Mouse (Mus musculus): Measurements from ENCODE around the gene Eea1.
"Not testable (repeated sequence)": the region's sequence is repeated elsewhere in the genome, so short reads cannot be mapped to it uniquely, and the experiment has no call there.

Eea1 gene

DNA sequence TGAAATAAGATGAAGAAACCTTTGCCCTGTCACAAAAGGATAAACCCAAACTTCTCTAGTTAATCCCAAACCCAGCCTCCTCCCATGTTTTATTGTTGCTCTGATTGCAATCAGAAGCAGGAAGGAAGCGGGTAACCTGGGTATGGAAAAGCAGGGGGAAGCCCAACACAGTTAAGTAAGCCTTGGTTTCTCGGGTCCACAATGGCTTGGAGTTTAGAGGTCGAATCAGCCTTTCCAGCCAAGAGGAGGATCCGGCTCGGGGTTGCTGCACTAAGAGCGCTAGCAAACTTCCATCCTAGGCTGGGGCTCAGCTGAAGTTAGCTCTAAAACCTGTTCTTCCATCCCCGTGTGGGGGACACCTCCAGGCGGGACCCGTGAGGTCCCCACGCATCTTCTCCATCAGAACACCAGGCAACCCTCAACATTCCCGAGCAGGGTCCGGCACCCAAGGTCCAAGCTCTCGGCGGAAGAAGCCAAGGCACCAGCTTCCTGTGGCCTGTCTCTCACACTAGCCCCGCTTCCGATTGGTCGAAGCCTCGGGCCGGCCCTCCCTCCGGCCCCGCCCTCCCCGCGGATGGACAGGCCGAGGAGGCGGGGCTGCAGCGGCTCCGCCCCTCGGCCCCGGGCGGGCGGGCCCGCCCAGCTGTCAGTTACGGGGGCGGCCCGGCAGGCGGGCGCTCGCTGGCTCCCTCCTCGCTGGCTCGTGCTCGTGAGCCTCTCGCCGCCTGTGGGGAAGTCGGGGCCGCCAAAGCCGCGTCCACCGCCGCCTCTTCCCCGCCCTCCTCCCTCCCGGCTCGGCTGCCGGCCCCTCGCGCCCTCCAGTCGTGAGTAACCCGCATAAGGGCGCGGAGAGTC lies at the start of gene Eea1:
TSS of gene Eea1 (plus strand) at position 605 of the 855 bp plus-strand sequence.
- DNase-seq (ENCODE audit: extremely low spot score) = peak; percentile 92

DNA sequence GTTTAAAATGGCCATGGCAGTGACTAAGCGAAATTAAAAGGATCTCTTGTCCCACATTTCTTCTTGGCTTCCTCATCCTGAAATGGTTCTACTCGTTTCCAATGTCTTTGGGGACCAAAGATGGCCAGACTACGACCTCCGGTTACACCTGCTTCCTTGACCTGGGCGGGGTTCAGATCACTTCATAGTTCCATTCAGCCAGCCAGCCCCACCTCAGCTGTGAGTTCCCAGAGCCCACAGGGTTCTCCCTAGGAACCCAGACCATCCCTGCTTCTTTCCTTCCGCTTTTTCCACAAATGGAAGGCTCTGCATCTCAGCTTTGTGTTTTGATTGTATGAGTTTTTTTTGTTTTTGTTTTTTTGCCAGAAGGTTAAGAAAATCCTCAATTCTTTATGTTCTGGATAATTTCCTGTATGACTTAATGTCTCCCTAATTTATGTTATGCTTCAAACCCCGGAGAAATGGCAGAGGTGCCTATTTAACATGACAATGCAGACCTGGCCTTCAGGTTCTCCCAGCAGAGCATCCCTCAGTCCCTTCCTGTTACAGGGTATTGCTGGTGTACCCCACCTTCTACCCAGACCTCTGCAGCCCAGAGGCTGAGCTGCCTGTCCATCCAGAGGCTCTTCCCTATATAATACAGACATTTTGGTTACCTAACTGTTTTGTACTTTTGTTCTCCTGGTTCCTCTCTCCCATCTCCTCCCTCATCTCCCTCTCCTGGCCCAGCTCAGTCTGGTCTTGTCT lies 49.1 kb upstream of the Eea1 start:
- DNase-seq (ENCODE audit: extremely low spot score) = no peak

DNA sequence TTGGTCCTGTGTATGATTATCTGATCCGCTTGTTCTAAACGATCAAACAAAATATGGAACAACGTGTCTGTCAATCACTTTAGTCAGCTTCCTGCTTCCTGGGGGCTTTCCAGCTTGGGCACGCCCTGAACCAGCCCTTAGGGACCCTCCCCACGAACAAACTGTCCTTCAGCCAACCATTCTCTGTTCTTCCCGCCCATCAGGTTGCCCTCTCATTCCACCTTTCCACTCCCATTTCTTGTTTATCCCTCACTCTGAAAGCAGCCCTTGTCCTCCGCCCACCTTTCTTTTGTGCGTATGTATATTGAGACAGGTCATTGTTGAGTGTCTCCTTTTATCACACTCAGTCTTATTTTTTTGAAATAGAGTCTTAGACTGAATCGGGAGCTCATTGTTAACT lies 48.3 kb upstream of the Eea1 start:
- no peak for DNase-seq (ENCODE audit: extremely low spot score)

DNA sequence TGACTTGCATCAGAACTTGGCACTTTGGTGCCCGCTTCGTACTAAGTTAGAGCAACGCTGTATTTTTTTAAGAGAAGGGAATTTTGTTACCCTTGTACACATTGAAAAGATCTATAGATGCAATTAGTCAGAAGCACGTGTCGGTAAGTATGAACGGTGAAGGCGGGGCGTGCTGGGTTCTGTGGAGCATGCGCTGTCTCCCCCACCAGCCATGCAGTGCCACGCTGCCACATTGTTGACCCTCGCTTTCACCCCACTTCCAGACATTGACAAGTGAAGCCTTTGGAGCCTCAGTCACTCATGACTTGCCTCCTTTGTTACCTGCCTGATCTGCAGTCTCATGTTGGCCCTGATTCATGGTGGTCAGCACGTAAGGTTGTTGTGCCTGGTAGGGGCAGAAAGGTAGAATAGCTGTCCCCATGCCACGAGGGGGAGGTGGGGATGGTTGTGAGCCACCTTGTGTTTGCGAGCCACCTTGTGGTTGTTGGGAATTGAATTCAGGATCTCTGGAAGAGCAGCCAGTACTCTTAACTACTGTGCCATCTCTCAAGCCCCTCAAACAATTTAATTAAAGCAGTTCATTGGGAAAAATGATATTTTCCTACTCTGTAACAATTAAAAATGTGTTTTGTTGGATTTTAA lies 47.0 kb upstream of the Eea1 start:
- DNase-seq (ENCODE audit: extremely low spot score) = no peak

GRCm38 (mm10) chr10:95894036-95894855 lies 46.2 kb upstream of the Eea1 start:
- no peak for DNase-seq (ENCODE audit: extremely low spot score)

DNA sequence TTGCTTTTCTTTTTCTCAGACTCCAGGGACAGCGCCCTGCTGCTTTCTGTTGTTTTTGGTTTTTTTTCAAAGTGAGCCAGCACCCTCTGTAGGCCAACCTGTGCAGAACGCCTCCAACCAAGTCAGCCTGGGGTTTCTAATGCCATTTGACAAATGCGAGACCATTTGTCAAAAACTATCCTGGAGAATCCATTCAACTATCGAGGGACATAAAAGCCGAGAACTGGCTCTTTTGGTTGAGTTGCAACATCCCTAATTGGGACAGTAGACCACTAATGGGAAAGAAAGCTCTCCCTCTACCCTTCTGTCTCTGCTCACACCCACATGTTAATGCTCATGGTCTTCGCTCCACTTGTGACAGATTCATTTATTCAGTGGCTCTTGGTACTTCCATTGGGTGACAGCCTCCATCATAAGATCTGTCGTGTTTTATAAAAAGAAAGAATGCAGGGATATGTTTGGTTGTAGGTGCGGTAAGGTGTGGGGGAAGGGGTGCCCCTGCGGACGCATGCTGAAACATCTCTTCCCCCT lies 45.5 kb upstream of the Eea1 start:
- DNase-seq (ENCODE audit: extremely low spot score) = peak; percentile 68

- peak; percentile 22 for DNase-seq (ENCODE audit: extremely low spot score)
Observed at GRCm38 (mm10) chr10:95898471-95899154, 41.8 kb upstream of the Eea1 start.

DNA sequence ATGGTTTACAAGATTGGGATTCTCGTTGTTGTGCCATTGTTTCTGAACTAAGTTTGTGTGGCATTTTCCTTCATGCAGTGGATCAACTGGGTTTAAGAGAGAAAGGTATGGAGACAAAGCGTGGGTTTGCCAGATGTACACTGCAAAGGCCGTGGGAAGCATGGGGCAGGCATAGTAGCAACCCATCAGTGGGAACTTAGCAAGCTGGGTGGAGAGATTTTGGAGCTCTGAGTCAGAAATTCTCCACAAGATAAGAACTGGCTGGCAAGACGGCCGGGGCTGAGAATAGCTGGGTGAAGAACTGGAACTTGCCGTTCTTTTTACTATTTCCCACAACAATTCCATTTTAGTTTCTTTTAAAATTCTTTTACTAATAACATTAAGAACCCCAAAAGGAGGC lies 35.8 kb upstream of the Eea1 start:
- DNase-seq (ENCODE audit: extremely low spot score) = no peak

DNA sequence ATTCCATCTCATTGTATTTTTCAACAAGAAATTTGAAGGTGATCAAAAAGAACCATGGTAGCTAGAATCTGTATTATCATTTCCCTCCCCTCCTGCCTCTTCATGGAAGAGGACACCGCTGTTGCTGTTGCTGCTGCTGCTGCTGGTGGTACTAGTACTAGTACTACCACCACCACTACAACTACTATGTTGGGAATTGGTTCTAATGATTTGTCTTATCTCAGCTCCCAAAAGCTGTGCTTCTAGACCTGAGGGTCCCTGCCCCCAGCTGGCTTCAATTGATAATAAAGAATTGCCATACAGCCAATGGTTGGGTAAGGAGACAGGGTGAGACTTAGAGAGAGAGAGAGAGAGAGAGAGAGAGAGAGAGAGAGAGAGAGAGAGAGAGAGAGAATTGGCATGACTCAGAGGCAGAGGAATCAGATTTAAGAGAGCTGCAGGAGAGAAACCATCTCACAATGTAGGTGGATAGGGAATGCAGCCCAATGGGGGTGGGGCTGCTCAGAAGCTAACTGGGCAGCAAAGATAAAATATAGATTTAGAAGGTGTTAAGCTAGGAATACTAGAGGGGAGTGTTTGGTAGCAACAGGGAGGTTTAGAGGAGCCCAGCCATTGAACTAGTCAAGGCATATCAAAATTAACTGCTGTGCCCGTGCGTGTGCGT lies 31.1 kb upstream of the Eea1 start:
- DNase-seq (ENCODE audit: extremely low spot score) = no peak

GRCm38 (mm10) chr10:95911016-95911415 lies 29.4 kb upstream of the Eea1 start:
- DNase-seq (ENCODE audit: extremely low spot score) = no peak

DNA sequence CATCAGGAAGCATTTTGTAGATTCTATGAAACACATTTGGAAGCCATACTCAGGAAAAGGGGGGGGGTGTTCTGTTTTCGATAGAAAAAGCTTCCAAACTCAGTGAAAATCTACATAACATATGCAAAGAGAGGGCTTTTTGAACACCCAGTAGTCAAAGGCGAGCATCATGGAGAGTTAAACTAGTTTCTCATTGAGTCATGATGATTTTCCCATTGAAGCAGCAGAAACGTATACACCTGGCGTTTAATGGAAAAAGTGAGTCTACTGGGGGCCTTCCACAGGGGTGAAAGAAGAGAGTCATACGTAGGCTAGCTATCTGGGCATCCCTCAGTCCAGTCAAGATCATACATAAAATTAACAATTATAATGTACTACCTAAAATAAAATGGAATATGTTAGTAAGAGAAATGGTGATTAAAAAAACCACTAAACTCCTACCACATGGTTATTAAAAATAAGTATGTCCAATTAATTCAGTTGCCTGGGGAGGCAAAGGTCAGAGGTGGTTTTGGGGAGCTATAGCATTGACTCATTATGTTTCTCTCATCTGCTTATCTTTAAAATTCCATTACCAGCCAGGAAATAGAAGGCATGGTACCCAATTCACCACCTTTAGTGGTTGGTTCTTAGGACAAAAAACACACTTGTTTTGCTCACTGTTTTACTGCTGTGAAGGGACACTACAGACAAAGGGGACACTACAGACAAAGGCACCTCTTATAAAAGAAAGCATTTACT lies 25.8 kb upstream of the Eea1 start:
- no peak for DNase-seq (ENCODE audit: extremely low spot score)

GRCm38 (mm10) chr10:95918716-95919115 lies 21.7 kb upstream of the Eea1 start:
- DNase-seq (ENCODE audit: extremely low spot score) = no peak

- no peak for DNase-seq (ENCODE audit: extremely low spot score)
Observed at GRCm38 (mm10) chr10:95923263-95924217, 16.9 kb upstream of the Eea1 start.

GRCm38 (mm10) chr10:95933631-95934030 lies 6.8 kb upstream of the Eea1 start:
- DNase-seq (ENCODE audit: extremely low spot score) = not testable (repeated sequence)

DNA sequence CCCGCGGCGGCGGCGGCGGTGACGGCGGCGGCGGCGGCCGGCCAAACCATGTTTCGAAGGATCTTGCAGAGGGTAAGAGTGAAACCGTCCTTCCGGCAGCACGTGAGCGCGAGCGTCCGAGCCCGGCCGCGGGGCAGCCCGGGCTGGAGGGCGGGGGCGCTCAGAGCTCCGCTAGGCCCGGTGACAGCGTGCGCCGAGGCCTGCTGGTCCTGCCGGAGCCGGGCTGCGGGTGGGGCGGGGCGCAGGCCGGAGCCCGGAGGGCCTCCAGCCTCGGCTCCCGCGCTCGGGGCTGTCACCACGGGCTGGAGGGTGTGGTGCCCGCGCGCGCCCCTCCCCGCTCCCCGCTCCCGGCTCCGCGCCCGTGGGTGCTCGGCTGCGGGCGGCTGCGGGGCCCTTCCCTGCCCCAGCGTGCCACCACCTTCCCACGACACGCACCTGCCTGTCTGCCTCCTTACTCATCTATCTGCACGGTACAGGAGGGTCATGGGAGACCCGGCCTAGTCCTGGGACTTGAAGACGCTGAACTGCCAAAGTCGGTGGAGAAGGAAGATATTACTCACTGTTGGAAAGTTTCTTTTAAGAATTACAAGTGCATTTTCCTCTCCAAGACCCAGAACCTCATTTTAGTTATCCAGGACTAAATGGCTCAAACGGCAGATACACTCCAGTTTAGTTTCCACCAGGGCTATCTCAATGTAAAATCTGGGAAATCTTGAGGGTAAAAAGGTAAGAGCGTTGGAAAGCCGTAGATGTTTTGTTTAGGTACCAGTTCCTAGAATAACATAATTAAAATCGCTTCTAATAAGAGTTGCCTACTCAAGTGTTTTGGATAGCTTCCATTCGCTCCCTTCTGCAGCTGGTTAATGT lies 684 bp downstream of the Eea1 start:
- peak; percentile 5 for DNase-seq (ENCODE audit: extremely low spot score)

DNA sequence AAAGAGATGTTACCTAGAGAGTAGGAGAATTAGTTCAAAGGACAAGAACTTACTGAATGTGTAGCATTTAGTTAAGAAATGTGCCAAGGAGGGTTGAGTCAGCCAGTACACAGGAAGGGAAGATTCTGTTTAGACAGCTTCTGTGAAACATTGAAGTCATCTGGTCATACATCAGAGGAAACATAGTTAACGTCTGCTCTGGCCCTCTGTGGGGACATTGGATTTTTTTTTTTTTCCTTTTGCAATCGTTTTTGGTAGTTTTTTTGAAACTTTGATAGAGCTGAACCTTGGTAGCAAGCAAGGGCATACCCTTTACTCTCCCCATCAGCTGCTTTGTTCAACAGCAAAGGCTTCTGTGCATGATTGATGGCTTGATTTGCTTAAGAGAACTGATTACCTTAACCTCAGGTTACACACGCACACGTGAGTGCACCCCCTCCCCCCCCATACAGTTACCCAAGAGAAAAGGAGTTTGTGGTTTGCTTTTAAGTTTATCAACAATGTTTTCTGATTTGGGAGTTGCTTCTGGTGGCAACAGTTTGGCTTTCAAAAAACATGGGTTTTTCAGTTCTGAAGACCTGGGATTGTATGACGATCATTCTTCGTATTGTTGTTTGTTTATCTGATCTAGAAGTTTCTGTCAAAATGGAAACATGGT lies 1.4 kb downstream of the Eea1 start:
- DNase-seq (ENCODE audit: extremely low spot score) = no peak

DNA sequence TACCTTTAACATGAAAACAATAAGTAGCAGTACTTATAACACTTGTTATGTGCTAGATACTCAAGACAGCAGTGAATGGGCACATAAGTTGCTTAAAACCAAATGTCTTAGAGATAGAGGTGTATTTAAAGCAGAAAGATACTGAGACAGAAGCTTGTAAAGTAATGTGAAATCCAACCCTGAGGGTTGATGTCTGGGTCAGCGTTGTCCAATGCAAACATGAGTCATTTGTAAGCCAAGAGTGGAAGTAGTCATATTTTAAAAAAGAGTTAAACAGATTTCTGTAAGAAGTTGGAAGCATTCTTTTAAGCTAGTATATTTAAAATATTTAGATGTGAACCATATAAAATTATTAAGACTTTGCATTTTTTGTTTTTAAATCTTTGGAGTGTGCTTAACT lies 4.6 kb downstream of the Eea1 start:
- no peak for DNase-seq (ENCODE audit: extremely low spot score)

Data from embryo, embryonic 9.5 days (tissue).